Mouse (Mus musculus): ENCODE results near the gene Hmgb1. TPM values are rescaled to one million over a fixed set of nuclear protein-coding genes. Genes with fewer than 3 reads are reported as not detected.

Gene Hmgb1
- polyA plus RNA-seq, 1 experiment from 2014 or later, result 1,034 TPM

DNA sequence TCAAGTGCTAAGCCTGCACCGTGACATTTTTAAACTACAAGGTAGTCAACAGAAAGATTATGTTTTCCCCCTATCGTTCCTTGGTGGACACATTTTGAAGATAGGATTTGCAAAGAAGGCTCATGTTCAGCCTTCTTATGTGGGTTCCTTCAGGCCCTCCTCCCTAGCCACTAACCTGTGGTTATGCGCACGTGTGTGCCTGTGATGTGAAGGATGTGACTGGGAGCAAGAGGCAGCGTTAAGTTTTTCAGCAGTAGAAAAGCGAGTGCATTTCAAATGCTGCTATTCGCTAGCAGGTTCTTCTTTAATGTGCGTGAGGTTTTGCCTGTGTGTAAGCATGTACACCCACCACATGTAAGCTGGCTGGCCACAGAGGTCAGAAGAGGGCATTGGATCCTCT is 103.8 kb downstream of the Hmgb1 start:
- Histone ChIP-seq H3K4me1 (peaks cover 12% of the 10 kb centered on the region; the same call in 1 of the 2 replicates), H3K27me3 (no peaks in the 10 kb centered on the region), H3K9me3 (replicated peaks) (no peaks in the 10 kb centered on the region), H3K27ac (replicated peaks) (no peak overlapping the region), H3K4me3 (replicated peaks) (no peak overlapping the region), H3K4me2 (replicated peaks) (no peak overlapping the region), H3K36me3 (no peaks in the 10 kb centered on the region), H3K9ac (no peak overlapping the region)
- ATAC-seq (ENCODE audit: insufficient number of reproducible peaks, low FRiP score, low TSS enrichment, low read depth), result no peak
- WGBS, result 87% methylated on average over 8 of the region's 8 CpGs

DNA sequence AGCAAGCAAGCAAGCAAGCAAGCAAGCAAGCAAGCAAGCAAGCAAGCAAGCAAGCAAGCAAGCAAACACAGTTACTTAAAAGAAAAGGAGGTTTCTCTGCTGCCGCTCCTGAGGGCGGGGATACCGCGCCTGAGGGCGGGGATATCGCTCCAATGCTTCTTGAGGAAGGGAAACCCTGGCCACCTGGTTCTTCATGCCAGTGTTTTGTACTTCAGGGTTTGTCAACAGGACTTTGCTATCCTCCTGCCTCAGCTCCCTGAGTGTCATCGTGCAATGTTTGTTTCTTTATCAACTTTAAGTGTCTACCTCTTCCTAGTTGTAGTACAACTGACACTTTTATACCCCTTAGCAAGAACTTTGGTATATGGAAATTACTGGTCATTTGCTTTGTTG is 104.5 kb downstream of the Hmgb1 start:
- Histone ChIP-seq H3K9ac (no peak overlapping the region), H3K27ac (replicated peaks) (no peak overlapping the region), H3K4me1 (peaks cover 12% of the 10 kb centered on the region; the same call in 1 of the 2 replicates), H3K4me2 (replicated peaks) (no peak overlapping the region), H3K27me3 (no peaks in the 10 kb centered on the region), H3K4me3 (replicated peaks) (no peak overlapping the region), H3K36me3 (no peaks in the 10 kb centered on the region), H3K9me3 (replicated peaks) (no peaks in the 10 kb centered on the region)
- no peak for ATAC-seq (ENCODE audit: insufficient number of reproducible peaks, low FRiP score, low TSS enrichment, low read depth)
- 51% methylated on average over 7 of the region's 7 CpGs for WGBS

DNA sequence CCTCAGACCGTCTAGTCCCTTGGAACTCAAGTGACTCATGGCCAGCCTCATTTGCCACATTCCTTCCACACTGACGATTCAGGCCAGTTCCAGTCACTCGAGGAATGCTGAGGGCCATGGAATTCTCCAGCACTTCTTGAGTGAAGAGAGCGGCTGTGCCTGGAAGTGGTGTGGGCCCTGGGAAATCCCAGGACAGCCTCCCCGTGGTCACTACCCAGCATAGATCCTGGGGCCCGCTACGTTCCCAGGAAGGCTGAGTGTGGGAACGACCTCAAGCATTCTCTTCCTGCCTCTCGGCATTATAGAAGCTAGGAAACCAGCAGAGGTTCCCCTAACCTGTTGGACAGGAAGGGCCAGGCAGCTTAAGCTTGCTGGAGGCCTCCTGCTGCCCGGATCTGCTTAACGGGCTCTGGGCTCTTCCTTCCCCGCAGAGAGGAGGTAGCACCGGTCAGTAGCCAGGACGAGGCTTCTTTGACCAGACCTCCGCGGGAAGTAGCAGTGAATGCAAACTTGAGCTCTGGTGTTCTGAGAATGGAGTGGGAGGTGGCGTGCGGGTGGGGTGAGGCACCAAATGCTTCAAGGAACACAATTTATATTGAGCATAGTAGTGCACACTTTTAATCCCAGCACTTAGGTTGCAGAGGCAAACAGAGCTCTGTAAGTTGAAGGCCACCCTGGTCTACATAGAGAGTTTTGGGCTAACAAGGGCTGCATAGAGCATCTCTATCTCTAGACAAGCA is 105.1 kb downstream of the Hmgb1 start:
- H3K4me3 ChIP-seq (replicated peaks), result no peak overlapping the region
- H3K4me2 ChIP-seq (replicated peaks), result 0 out of 2 replicates have a peak overlapping the region, but pooled peaks have one; percentile 15
- no peak for ATAC-seq (ENCODE audit: insufficient number of reproducible peaks, low FRiP score, low TSS enrichment, low read depth)
- H3K9me3 ChIP-seq (replicated peaks), result no peaks in the 10 kb centered on the region
- H3K27me3 ChIP-seq, result no peaks in the 10 kb centered on the region
- H3K36me3 ChIP-seq, result no peaks in the 10 kb centered on the region
- H3K27ac ChIP-seq (replicated peaks), result peak overlapping the region; percentile 17; the same call in 1 of the 2 replicates
- no peak overlapping the region for H3K9ac ChIP-seq
- H3K4me1 ChIP-seq, result peaks cover 12% of the 10 kb centered on the region; the same call in 1 of the 2 replicates
- 14% methylated on average over 18 of the region's 18 CpGs for WGBS

DNA sequence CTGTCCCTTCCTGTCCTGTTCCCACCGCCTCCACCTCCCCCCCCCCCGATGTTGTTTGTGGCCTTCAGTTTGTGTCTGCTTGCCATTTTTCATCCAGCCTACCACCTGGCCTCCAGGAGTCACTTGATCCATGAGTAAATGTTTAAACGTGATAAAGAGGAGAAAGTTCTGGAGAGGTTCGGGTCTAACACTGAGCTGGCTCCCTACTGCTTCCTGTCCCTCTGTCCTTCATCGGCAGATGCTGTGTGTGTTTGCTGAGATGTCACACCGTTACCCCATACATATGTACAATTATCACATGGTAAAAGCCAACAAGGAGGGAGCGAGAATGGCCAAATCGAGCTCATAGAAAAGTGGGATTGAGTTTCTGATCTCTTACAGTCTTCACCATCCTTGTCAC is 107.2 kb downstream of the Hmgb1 start:
- H3K4me1 ChIP-seq, result peaks cover 12% of the 10 kb centered on the region; the same call in 1 of the 2 replicates
- no peak overlapping the region for H3K9ac ChIP-seq
- no peaks in the 10 kb centered on the region for H3K9me3 ChIP-seq (replicated peaks)
- H3K4me2 ChIP-seq (replicated peaks), result no peak overlapping the region
- no peak overlapping the region for H3K27ac ChIP-seq (replicated peaks)
- no peaks in the 10 kb centered on the region for H3K36me3 ChIP-seq
- ATAC-seq (ENCODE audit: insufficient number of reproducible peaks, low FRiP score, low TSS enrichment, low read depth), result no peak
- WGBS, result 88% methylated on average over 8 of the region's 8 CpGs
- H3K4me3 ChIP-seq (replicated peaks), result no peak overlapping the region
- H3K27me3 ChIP-seq, result no peaks in the 10 kb centered on the region

DNA sequence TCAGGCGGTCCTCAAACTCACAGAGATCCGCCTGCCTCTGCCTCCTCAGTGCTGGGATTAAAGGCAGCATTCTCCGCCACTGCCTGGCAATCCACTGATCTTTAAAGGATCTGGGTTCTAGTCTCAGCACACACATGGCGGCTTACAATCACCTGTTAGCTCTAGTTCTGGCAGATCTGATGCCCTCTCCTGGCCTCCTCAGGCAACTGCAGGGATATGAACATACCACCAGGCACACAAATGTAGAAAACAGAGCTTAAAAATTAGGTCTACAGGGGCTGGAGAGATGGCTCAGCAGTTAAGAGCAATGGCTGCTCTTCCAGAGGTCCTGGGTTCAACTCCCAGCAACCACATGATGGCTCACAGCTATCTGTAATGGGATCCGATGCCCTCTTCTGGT is 112.7 kb downstream of the Hmgb1 start:
- no peak for ATAC-seq (ENCODE audit: insufficient number of reproducible peaks, low FRiP score, low TSS enrichment, low read depth)
- WGBS, result 97% methylated on average over 5 of the region's 5 CpGs

DNA sequence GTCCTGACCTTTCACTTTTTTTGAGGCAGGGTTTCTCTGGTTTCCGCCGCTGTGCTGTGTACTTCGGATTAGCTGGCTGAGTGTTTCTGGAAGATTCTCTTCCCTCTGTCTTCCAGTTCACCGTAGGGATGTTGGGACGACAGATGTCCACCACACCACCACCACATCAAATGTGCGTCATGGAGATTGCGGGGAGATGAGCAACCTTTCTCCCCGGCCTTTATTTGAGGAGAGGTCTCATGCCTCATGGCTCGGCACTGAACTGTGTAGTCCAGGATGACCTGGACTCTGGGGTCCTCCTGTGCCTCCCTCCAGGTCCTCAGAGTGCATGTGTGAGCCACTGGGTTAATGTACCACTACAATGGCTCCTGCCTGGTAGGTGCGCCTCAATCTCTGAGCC is 115.5 kb downstream of the Hmgb1 start:
- Histone ChIP-seq H3K27ac (replicated peaks) (no peak overlapping the region), H3K4me2 (replicated peaks) (no peak overlapping the region), H3K36me3 (no peaks in the 10 kb centered on the region), H3K4me3 (replicated peaks) (no peak overlapping the region), H3K4me1 (0 out of 2 replicates have a peak, but pooled peaks cover 4% of the 10 kb centered on the region), H3K27me3 (no peaks in the 10 kb centered on the region), H3K9ac (no peak overlapping the region), H3K9me3 (replicated peaks) (no peaks in the 10 kb centered on the region)
- 95% methylated on average over 10 of the region's 10 CpGs for WGBS
- no peak for ATAC-seq (ENCODE audit: insufficient number of reproducible peaks, low FRiP score, low TSS enrichment, low read depth)

More for the DNA sequence above, 112.7 kb downstream of the Hmgb1 start:
- no peaks in the 10 kb centered on the region for H3K27me3 ChIP-seq
- H3K9ac ChIP-seq, result no peak overlapping the region
- H3K4me2 ChIP-seq (replicated peaks), result no peak overlapping the region
- H3K36me3 ChIP-seq, result no peaks in the 10 kb centered on the region
- no peak overlapping the region for H3K4me3 ChIP-seq (replicated peaks)
- H3K9me3 ChIP-seq (replicated peaks), result no peaks in the 10 kb centered on the region
- H3K27ac ChIP-seq (replicated peaks), result no peak overlapping the region
- H3K4me1 ChIP-seq, result no peaks in the 10 kb centered on the region

DNA sequence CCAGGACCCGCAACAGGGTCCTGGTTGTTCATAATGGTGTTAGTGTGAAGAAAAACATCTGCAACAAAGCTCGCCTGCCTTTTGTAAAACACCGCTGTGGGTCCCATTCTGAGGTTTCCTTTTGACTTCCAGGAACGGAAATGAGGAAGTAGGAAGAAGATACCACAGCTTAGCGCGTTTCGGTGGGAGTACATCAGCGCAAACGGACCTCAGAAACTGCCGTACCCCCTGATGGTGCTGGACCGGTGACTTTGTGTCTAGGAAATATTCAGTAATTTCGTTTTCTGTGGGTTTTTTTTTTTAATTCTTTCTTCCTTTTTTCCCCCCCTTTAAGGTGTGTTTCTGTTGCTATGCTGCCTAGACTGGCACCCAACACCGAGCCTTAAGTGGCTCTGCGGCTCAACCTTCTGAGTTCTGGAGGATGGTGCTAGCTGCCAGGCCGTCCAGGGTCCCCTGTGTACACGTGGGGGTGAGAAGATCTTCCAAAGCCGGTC is 116.0 kb downstream of the Hmgb1 start:
- H3K9me3 ChIP-seq (replicated peaks), result no peaks in the 10 kb centered on the region

DNA sequence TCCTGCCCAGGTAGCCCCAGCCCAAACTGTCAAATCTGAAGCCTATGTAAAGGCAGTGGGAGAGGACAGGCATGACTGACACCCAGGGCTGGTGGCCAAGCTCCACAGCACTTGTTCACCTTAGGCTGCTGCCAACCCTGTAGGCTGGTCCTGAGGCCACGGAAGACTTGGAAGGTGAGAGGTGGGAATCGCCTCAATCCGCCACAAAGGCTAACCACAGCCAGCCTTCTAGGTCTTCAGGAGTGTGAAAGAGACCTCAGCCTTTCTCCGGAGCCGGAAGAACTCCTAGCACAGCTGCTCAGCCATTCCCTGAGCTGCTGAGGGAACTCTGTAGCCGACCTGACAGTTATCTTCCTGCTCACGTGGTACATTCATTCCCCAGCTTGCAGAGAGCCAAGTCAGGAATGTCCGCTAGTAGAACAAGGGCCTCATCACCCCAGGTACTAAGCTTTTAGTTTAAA is 116.8 kb downstream of the Hmgb1 start:
- H3K27ac ChIP-seq (replicated peaks), result no peak overlapping the region
- no peaks in the 10 kb centered on the region for H3K27me3 ChIP-seq
- 0 out of 2 replicates have a peak, but pooled peaks cover 4% of the 10 kb centered on the region for H3K4me1 ChIP-seq
- no peak overlapping the region for H3K9ac ChIP-seq
- no peaks in the 10 kb centered on the region for H3K36me3 ChIP-seq
- no peak for ATAC-seq (ENCODE audit: insufficient number of reproducible peaks, low FRiP score, low TSS enrichment, low read depth)
- no peak overlapping the region for H3K4me2 ChIP-seq (replicated peaks)
- no peaks in the 10 kb centered on the region for H3K9me3 ChIP-seq (replicated peaks)
- 61% methylated on average over 8 of the region's 8 CpGs for WGBS
- no peak overlapping the region for H3K4me3 ChIP-seq (replicated peaks)

More for the DNA sequence above, 116.0 kb downstream of the Hmgb1 start:
- H3K36me3 ChIP-seq, result no peaks in the 10 kb centered on the region
- 0 out of 2 replicates have a peak, but pooled peaks cover 4% of the 10 kb centered on the region for H3K4me1 ChIP-seq
- no peaks in the 10 kb centered on the region for H3K27me3 ChIP-seq
- WGBS, result 84% methylated on average over 17 of the region's 17 CpGs
- H3K4me3 ChIP-seq (replicated peaks), result no peak overlapping the region
- no peak overlapping the region for H3K9ac ChIP-seq
- H3K27ac ChIP-seq (replicated peaks), result no peak overlapping the region
- no peak overlapping the region for H3K4me2 ChIP-seq (replicated peaks)
- no peak for ATAC-seq (ENCODE audit: insufficient number of reproducible peaks, low FRiP score, low TSS enrichment, low read depth)

DNA sequence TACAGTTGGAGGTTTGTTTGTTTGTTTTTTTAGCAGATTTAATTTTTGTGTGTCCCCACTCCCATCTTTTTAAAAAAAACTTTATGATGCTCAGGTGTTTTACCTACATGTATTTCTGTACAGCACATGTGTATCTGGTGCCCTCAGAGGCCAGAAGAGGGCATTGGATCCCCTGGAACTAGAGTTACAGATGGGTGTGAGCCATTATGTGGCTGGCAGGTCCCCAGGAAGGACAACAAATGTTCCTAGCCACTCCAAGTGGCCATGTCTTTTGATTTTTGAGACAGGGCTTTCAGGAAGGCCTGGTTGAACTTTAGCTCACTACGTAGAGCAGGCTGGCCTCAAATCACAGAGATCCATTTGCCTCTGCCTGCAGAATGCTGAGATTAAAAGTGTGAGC is 121.5 kb downstream of the Hmgb1 start:
- Histone ChIP-seq H3K4me3 (replicated peaks) (no peak overlapping the region), H3K4me2 (replicated peaks) (no peak overlapping the region), H3K36me3 (no peaks in the 10 kb centered on the region), H3K9ac (no peak overlapping the region), H3K9me3 (replicated peaks) (no peaks in the 10 kb centered on the region), H3K4me1 (0 out of 2 replicates have a peak, but pooled peaks cover 4% of the 10 kb centered on the region), H3K27ac (replicated peaks) (no peak overlapping the region), H3K27me3 (no peaks in the 10 kb centered on the region)
- WGBS, result 88% methylated on average over 1 of the region's 1 CpGs
- ATAC-seq (ENCODE audit: insufficient number of reproducible peaks, low FRiP score, low TSS enrichment, low read depth), result no peak

DNA sequence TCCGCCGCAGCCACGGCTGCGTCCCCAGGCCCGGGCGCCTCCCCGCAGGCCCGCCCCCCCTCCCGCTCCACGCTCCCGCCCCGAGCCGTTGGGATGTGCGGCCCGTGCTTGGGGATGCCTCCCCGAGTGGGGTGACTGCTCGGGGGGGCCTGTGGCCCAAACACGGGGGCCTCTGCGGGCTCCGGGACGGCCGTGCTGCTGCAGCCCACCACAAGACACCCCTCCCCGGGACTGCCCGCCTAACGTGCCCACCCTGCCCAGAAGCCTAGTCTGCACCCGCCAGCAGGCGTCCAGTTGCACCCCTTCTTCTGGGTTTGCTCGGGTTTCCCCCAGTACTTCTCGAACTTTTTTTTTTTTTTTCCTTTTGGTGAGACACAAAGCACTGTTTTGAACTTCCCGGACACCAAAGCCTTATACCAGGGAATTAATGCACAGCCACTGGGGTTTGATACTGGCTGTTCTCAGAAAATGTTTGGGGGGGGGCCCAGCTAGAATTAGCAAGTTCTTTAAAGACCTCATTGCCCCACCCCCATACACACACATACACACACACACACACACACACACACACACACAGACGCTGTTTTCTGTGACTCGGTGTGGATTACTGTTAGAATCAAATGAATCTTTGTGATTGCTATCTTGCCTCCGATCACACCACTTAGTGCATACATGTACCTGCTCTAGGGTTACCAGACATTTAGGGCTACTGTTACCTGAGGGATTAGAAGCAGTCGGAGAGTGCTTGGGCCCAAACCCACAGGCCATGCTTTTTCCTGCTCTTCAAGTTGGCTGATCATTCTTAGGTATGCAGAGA is 130.7 kb downstream of the Hmgb1 start:
- Histone ChIP-seq H3K4me2 (replicated peaks) (peak overlapping the region; percentile 97), H3K4me3 (replicated peaks) (peak overlapping the region; percentile 76), H3K9me3 (replicated peaks) (no peaks in the 10 kb centered on the region), H3K27me3 (no peaks in the 10 kb centered on the region), H3K27ac (replicated peaks) (peak overlapping the region; percentile 87), H3K4me1 (peaks cover 9% of the 10 kb centered on the region; the same call in 1 of the 2 replicates), H3K9ac (peak overlapping the region; percentile 58), H3K36me3 (no peaks in the 10 kb centered on the region)
- ATAC-seq (ENCODE audit: insufficient number of reproducible peaks, low FRiP score, low TSS enrichment, low read depth), result peak; percentile 34
- WGBS, result 2% methylated on average over 31 of the region's 34 CpGs
